Mouse (Mus musculus) midbrain, embryonic 12.5 days (tissue): ENCODE data around the gene Atp2a2. TPM values are rescaled to one million over a fixed set of nuclear protein-coding genes. Genes with fewer than 3 reads are reported as not detected.

Experiments used
- ATAC-seq: fragments of 200-750 bp; cut with Nextera tagmentation; 2 replicates; pipeline ENCODE4 v1.8.0; 2017; ENCODE audit warnings: low read depth, moderate TSS enrichment, moderate library complexity; ENCODE audit not compliant: low FRiP score
- H3K27ac ChIP-seq: fragments of 300-500 bp; sonication (generic); replicated peaks from 2 replicates; pipeline ENCODE4 v1.5.1; 2016; ENCODE audit warnings: mild to moderate bottlenecking
- H3K27me3 ChIP-seq: fragments of 300-500 bp; sonication (generic); 2 replicates; pipeline ENCODE4 v1.6.1; 2016; ENCODE audit warnings: mild to moderate bottlenecking
- H3K36me3 ChIP-seq: fragments of 300-500 bp; sonication (generic); 2 replicates; pipeline ENCODE4 v1.6.1; 2016
- H3K4me1 ChIP-seq: fragments of 300-500 bp; sonication (generic); 2 replicates; pipeline ENCODE4 v1.6.1; 2016
- H3K4me2 ChIP-seq: fragments of 300-500 bp; sonication (generic); replicated peaks from 2 replicates; pipeline ENCODE4 v1.6.1; 2016; ENCODE audit warnings: mild to moderate bottlenecking, moderate library complexity
- H3K4me3 ChIP-seq: fragments of 300-500 bp; sonication (generic); 2 replicates; pipeline ENCODE4 v1.5.1; 2016; ENCODE audit warnings: mild to moderate bottlenecking
- H3K9ac ChIP-seq: fragments of 300-500 bp; sonication (generic); replicated peaks from 2 replicates; pipeline ENCODE4 v1.6.1; 2016; ENCODE audit warnings: mild to moderate bottlenecking, moderate library complexity
- H3K9me3 ChIP-seq: fragments of 300-500 bp; sonication (generic); 2 replicates; pipeline ENCODE4 v1.6.1; 2016; ENCODE audit warnings: mild to moderate bottlenecking
- WGBS: fragments of 180-500 bp; shearing (Covaris S2); methylation state at CpG from one replicate; pipeline ENCODE4 v1.1.7; 2016; 5-methylcytosine and 5-hydroxymethylcytosine counted together
- polyA plus RNA-seq: library from polyadenylated mRNA; unstranded; fragments of >200 nt; fragmentation: Nextera tagmentation; extraction: Ambion mirVana; gene quantifications from 2 replicates; pipeline ENCODE4 v1.2.1, GENCODE M21; 2016

Atp2a2 gene
- polyA plus RNA-seq, 1 experiment from 2014 or later, result 59.4 TPM

- WGBS, result 30% methylated on average over 4 of the region's 4 CpGs
- Histone ChIP-seq H3K27me3 (no peaks in the 10 kb centered on the region), H3K27ac (no peak overlapping the region), H3K4me2 (no peak overlapping the region), H3K4me1 (peaks cover 26% of the 10 kb centered on the region), H3K36me3 (no peaks in the 10 kb centered on the region), H3K4me3 (no peak overlapping the region), H3K9ac (no peak overlapping the region), H3K9me3 (no peaks in the 10 kb centered on the region)
- no peak for ATAC-seq
Measured at GRCm38 (mm10) chr5:122503760-122504119, 1.7 kb upstream of the Atp2a2 start.

GRCm38 (mm10) chr5:122503015-122503759 is 1.2 kb upstream of the Atp2a2 start:
- ATAC-seq, result no peak
- Histone ChIP-seq H3K36me3 (0 out of 2 replicates have a peak, but pooled peaks cover 3% of the 10 kb centered on the region), H3K4me1 (peaks cover 30% of the 10 kb centered on the region), H3K27me3 (no peaks in the 10 kb centered on the region), H3K9ac (peak overlapping the region; percentile 72), H3K9me3 (no peaks in the 10 kb centered on the region), H3K4me2 (peak overlapping the region; percentile 73), H3K27ac (peak overlapping the region; percentile 99), H3K4me3 (peak overlapping the region; percentile 85)
- WGBS, result 30% methylated on average over 15 of the region's 15 CpGs

GRCm38 (mm10) chr5:122501101-122502076 is 636 bp downstream of the Atp2a2 start:
- Histone ChIP-seq H3K4me1 (peaks cover 42% of the 10 kb centered on the region), H3K27me3 (no peaks in the 10 kb centered on the region), H3K4me3 (peak overlapping the region; percentile 85), H3K27ac (peak overlapping the region; percentile 99), H3K36me3 (peaks cover 16% of the 10 kb centered on the region; the same call in 1 of the 2 replicates), H3K9me3 (no peaks in the 10 kb centered on the region), H3K4me2 (peak overlapping the region; percentile 63), H3K9ac (peak overlapping the region; percentile 99)
- under 1% methylated on average over 99 of the region's 113 CpGs for WGBS
- ATAC-seq, result peak; percentile 44; the same call in 1 of the 2 replicates

GRCm38 (mm10) chr5:122500563-122500962 is 1.5 kb downstream of the Atp2a2 start:
- H3K27me3 ChIP-seq, result no peaks in the 10 kb centered on the region
- WGBS, result 33% methylated on average over 5 of the region's 5 CpGs
- H3K27ac ChIP-seq, result no peak overlapping the region; the same call in 1 of the 2 replicates
- H3K36me3 ChIP-seq, result peaks cover 24% of the 10 kb centered on the region
- no peak for ATAC-seq
- peak overlapping the region; percentile 99 for H3K9ac ChIP-seq
- peak overlapping the region; percentile 63 for H3K4me2 ChIP-seq
- peaks cover 42% of the 10 kb centered on the region for H3K4me1 ChIP-seq
- no peaks in the 10 kb centered on the region for H3K9me3 ChIP-seq
- H3K4me3 ChIP-seq, result peak overlapping the region; percentile 85

- no peaks in the 10 kb centered on the region for H3K9me3 ChIP-seq
- 53% methylated on average over 4 of the region's 4 CpGs for WGBS
- H3K9ac ChIP-seq, result no peak overlapping the region; the same call in 1 of the 2 replicates
- H3K4me1 ChIP-seq, result peaks cover 42% of the 10 kb centered on the region
- no peak for ATAC-seq
- no peak overlapping the region for H3K27ac ChIP-seq
- H3K36me3 ChIP-seq, result peaks cover 26% of the 10 kb centered on the region
- peak overlapping the region; percentile 85 for H3K4me3 ChIP-seq
- peak overlapping the region; percentile 63 for H3K4me2 ChIP-seq
- H3K27me3 ChIP-seq, result no peaks in the 10 kb centered on the region
Measured at GRCm38 (mm10) chr5:122500141-122500540, 1.9 kb downstream of the Atp2a2 start.

- no peak for ATAC-seq
- Histone ChIP-seq H3K4me3 (no peak overlapping the region), H3K4me1 (peaks cover 35% of the 10 kb centered on the region), H3K36me3 (peaks cover 46% of the 10 kb centered on the region), H3K9me3 (no peaks in the 10 kb centered on the region), H3K4me2 (peak overlapping the region; percentile 15; the same call in 1 of the 2 replicates), H3K27ac (no peak overlapping the region), H3K9ac (0 out of 2 replicates have a peak overlapping the region, but pooled peaks have one; percentile 17), H3K27me3 (no peaks in the 10 kb centered on the region)
- 72% methylated on average over 2 of the region's 2 CpGs for WGBS
Measured at GRCm38 (mm10) chr5:122498046-122498445, 4.0 kb downstream of the Atp2a2 start.

DNA sequence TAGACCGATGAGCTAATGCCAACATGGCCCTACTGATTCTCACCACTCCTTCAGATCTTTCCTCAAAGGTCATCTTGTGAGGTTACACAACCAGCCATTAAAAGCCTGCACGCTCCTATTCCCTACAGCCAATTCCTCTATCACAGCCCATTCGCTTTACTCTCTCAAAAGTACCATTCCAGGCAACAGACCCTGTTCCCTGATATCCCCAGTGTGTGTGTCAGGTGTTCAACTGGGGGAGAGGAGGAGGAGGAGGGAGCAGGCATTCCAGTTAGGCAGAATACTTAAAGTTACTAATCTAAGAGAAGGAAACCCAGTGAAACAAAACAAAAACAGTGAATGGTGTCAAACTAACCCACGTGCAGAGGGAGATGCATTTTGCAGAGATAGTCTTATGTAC is 5.0 kb downstream of the Atp2a2 start:
- ATAC-seq, result no peak
- Histone ChIP-seq H3K4me3 (no peak overlapping the region), H3K4me1 (peaks cover 31% of the 10 kb centered on the region), H3K4me2 (no peak overlapping the region), H3K36me3 (peaks cover 55% of the 10 kb centered on the region), H3K9me3 (no peaks in the 10 kb centered on the region), H3K27ac (no peak overlapping the region), H3K27me3 (no peaks in the 10 kb centered on the region), H3K9ac (no peak overlapping the region)
- 92% methylated on average over 4 of the region's 4 CpGs for WGBS

DNA sequence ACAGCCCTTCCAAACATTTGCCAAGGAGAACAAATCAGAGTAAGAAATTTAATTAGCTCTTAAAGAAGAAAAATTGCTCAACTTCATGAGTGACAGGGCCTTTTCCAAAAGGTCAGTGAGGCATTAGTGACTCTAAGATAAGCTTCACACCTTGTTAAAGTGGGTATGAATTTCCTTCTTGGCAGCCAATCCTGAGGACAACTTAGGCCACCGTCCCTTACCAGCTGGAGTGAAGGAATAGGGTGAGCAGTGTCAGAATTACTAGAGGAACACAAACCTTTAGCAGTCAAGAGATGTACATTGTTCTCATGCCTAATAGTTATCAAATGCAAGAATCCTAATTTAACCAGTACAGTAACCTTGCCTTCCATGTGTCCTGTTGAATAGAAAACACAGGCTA is 7.6 kb downstream of the Atp2a2 start:
- ATAC-seq, result no peak
- Histone ChIP-seq H3K4me3 (no peak overlapping the region), H3K27me3 (no peaks in the 10 kb centered on the region), H3K9ac (no peak overlapping the region), H3K4me2 (no peak overlapping the region), H3K36me3 (peaks cover 76% of the 10 kb centered on the region), H3K27ac (no peak overlapping the region), H3K9me3 (no peaks in the 10 kb centered on the region), H3K4me1 (peaks cover 20% of the 10 kb centered on the region)
- 97% methylated on average over 1 of the region's 1 CpGs for WGBS

- Histone ChIP-seq H3K9ac (no peak overlapping the region), H3K27ac (no peak overlapping the region), H3K4me3 (no peak overlapping the region), H3K27me3 (no peaks in the 10 kb centered on the region), H3K4me2 (no peak overlapping the region), H3K4me1 (peaks cover 10% of the 10 kb centered on the region), H3K9me3 (no peaks in the 10 kb centered on the region), H3K36me3 (peaks cover 85% of the 10 kb centered on the region)
- 88% methylated on average over 2 of the region's 2 CpGs for WGBS
- ATAC-seq, result no peak
Measured at GRCm38 (mm10) chr5:122493035-122493434, 9.0 kb downstream of the Atp2a2 start.

DNA sequence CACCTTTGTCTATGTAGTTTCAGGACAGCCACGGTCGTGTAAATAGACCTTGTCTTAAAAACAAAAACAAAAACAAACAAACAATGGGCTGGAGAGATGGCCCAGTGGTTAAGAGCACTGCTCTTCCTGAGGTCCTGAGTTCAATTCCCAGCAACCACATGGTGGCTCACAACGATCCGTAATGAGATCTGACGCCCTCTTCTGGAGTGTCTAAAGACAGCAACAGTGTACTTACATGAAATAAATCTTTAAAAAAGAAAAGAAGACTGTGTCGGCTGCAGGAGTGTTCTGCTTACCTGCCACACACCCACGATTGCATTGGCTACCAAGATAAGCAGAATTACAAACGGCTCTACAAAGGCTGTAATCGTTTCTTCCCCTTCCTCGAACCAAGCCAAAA is 10.6 kb downstream of the Atp2a2 start:
- H3K36me3 ChIP-seq, result peaks cover 86% of the 10 kb centered on the region
- no peak overlapping the region for H3K9ac ChIP-seq

GRCm38 (mm10) chr5:122490148-122490547 is 11.9 kb downstream of the Atp2a2 start:
- H3K9ac ChIP-seq, result no peak overlapping the region
- H3K9me3 ChIP-seq, result no peaks in the 10 kb centered on the region
- H3K4me1 ChIP-seq, result no peaks in the 10 kb centered on the region
- 94% methylated on average over 2 of the region's 2 CpGs for WGBS
- H3K27ac ChIP-seq, result no peak overlapping the region
- H3K36me3 ChIP-seq, result peaks cover 86% of the 10 kb centered on the region
- H3K27me3 ChIP-seq, result no peaks in the 10 kb centered on the region
- no peak overlapping the region for H3K4me3 ChIP-seq
- no peak overlapping the region for H3K4me2 ChIP-seq
- ATAC-seq, result no peak

More for the DNA sequence above, 10.6 kb downstream of the Atp2a2 start:
- no peaks in the 10 kb centered on the region for H3K4me1 ChIP-seq
- no peak overlapping the region for H3K27ac ChIP-seq
- H3K27me3 ChIP-seq, result no peaks in the 10 kb centered on the region
- no peak overlapping the region for H3K4me3 ChIP-seq
- no peaks in the 10 kb centered on the region for H3K9me3 ChIP-seq
- H3K4me2 ChIP-seq, result no peak overlapping the region
- 88% methylated on average over 10 of the region's 10 CpGs for WGBS
- no peak for ATAC-seq

DNA sequence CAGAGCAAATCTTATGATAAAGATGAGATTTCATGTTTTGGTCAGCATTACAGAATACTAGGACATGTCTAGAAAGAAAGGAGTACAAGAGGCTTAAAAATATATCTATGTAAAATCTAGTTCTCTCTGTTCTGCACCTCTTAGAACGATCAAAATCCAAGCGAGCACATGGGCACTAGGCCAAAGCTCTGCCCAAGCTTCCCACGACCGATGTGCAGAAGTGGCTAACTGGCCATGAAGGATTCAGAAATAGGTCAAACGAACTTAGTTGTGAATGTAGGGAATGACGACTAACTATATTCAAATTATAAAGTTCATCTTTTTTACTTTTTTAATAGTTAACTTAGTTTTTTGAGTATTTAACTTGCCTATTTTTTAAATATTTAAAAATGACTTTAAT is 14.2 kb downstream of the Atp2a2 start:
- no peak for ATAC-seq
- H3K27ac ChIP-seq, result no peak overlapping the region
- H3K27me3 ChIP-seq, result no peaks in the 10 kb centered on the region
- H3K4me1 ChIP-seq, result no peaks in the 10 kb centered on the region
- no peak overlapping the region for H3K4me2 ChIP-seq
- H3K9me3 ChIP-seq, result no peaks in the 10 kb centered on the region
- no peak overlapping the region for H3K4me3 ChIP-seq
- H3K36me3 ChIP-seq, result peaks cover 86% of the 10 kb centered on the region
- 94% methylated on average over 6 of the region's 6 CpGs for WGBS
- H3K9ac ChIP-seq, result no peak overlapping the region
